Mouse (Mus musculus): ENCODE results near the gene Gm49325.

- TF ChIP-seq CTCF (IDR thresholded peaks at IDR 0.05): no peak
- TF ChIP-seq EP300 (IDR thresholded peaks at IDR 0.05): no peak
Observed at GRCm38 (mm10) chr10:77671519-77671918, 65.5 kb downstream of the Gm49325 start.

All from lung, postnatal 0 days (tissue).